Mouse (Mus musculus): ENCODE data around the gene Gm9964.

GRCm38 (mm10) chr11:79286305-79286799 lies 10.4 kb downstream of the Gm9964 start:
- no peak for TF ChIP-seq CTCF (IDR thresholded peaks at IDR 0.05; ENCODE audit: control insufficient read depth, insufficient read depth, low read length)
- TF ChIP-seq POLR2A (IDR thresholded peaks at IDR 0.05; ENCODE audit: borderline replicate concordance, control insufficient read depth, low read depth, low read length) = no peak
